Mouse (Mus musculus) forebrain, embryonic 13.5 days (tissue): ENCODE measurements around the gene Tmtc2. TPM values are rescaled to one million over a fixed set of nuclear protein-coding genes. Genes with fewer than 3 reads are reported as not detected.

Experiments used
- ATAC-seq: fragments of 200-750 bp; cut with Nextera tagmentation; 2 replicates; pipeline ENCODE4 v1.8.0; 2017
- H3K27ac ChIP-seq: fragments of 300-500 bp; sonication (generic); 2 replicates; pipeline ENCODE4 v1.5.1; 2015; ENCODE audit warnings: inconsistent platforms, mild to moderate bottlenecking, moderate library complexity
- H3K27me3 ChIP-seq: fragments of 300-500 bp; sonication (generic); 2 replicates; pipeline ENCODE4 v1.6.1; 2015; ENCODE audit warnings: mild to moderate bottlenecking, inconsistent platforms
- H3K36me3 ChIP-seq: fragments of 300-500 bp; sonication (generic); 2 replicates; pipeline ENCODE4 v1.6.1; 2015; ENCODE audit warnings: mild to moderate bottlenecking, inconsistent platforms; ENCODE audit not compliant: poor library complexity, severe bottlenecking
- H3K4me1 ChIP-seq: fragments of 300-500 bp; sonication (generic); 2 replicates; pipeline ENCODE4 v1.6.1; 2015; ENCODE audit warnings: inconsistent platforms
- H3K4me2 ChIP-seq: fragments of 300-500 bp; sonication (generic); 2 replicates; pipeline ENCODE4 v1.6.1; 2015; ENCODE audit warnings: inconsistent platforms, mild to moderate bottlenecking, moderate library complexity
- H3K4me3 ChIP-seq: fragments of 300-500 bp; sonication (generic); 2 replicates; pipeline ENCODE4 v1.5.1; 2015; ENCODE audit warnings: mild to moderate bottlenecking, inconsistent platforms
- H3K9ac ChIP-seq: fragments of 300-500 bp; sonication (generic); 2 replicates; pipeline ENCODE4 v1.6.1; 2015; ENCODE audit warnings: mild to moderate bottlenecking, inconsistent platforms
- H3K9me3 ChIP-seq: fragments of 300-500 bp; sonication (generic); replicated peaks from 2 replicates; pipeline ENCODE4 v1.6.1; 2016; ENCODE audit warnings: inconsistent platforms
- WGBS: fragments of 180-500 bp; shearing (Covaris S2); methylation state at CpG from one replicate; pipeline ENCODE4 v1.1.7; 2015; 5-methylcytosine and 5-hydroxymethylcytosine counted together
- polyA plus RNA-seq: library from polyadenylated mRNA; unstranded; fragments of >200 nt; fragmentation: Nextera tagmentation; extraction: Ambion mirVana; gene quantifications from 2 replicates; pipeline ENCODE4 v1.2.1, GENCODE M21; 2015

The Tmtc2 gene
- polyA plus RNA-seq, 1 experiment from 2014 or later = 5.7 TPM

DNA sequence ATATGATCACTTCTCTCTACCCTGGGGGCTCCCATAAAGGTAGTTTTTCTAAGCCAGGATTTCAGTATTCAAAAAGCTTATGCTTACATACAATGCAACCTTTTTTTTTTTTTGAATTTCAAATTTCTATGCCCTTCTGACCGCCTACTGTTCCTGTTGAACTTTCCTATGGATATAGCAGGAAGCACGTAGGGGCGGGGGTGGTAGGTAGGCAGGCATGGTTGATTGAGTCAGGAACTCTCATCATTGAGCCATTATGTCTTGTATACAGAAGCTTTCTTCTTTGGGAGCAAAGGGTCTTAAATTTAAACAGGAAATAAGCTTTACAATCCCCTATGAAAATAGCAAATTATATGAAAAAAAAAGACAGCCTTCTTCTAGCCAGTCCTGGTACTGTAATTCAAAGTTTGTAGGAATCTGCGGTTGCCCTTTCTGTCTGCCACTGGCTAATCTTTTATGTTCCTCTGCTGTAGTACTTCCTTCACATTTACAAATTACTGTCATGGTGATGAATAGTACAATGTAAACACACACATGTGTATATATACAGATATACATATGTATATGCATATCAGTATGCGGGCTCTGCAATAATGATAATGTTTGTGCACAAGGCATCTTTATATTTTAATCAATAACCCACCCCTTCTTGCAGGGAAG, 405.7 kb downstream of the Tmtc2 start:
- no peak for ATAC-seq
- Histone ChIP-seq H3K27ac (no peak overlapping the region), H3K9ac (no peak overlapping the region), H3K4me2 (no peak overlapping the region), H3K4me1 (no peaks in the 10 kb centered on the region), H3K4me3 (no peak overlapping the region), H3K9me3 (no peaks in the 10 kb centered on the region), H3K27me3 (no peaks in the 10 kb centered on the region), H3K36me3 (no peaks in the 10 kb centered on the region)
- WGBS = 84% methylated on average over 5 of the region's 5 CpGs

DNA sequence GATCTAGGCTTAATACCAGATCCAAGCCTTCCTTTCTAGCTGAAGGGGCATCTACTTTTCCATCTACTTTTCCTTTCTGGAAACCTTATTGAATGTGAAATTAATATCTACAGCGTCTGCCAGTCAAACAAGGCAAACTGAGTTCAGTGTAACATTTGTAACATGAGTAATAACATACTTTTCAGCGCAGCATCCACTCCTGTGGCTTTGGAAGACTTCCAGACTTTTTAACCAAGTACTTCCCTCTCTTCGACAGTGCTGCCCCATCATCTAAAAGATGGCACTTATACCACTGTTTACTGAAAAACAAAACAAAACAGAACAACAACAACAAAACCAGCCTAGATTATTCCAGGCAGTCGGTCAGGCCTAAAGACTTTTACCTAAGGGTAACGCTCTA, 409.0 kb downstream of the Tmtc2 start:
- Histone ChIP-seq H3K27ac (no peak overlapping the region), H3K9me3 (no peaks in the 10 kb centered on the region), H3K4me1 (no peaks in the 10 kb centered on the region), H3K4me3 (no peak overlapping the region), H3K9ac (no peak overlapping the region), H3K27me3 (no peaks in the 10 kb centered on the region), H3K4me2 (no peak overlapping the region), H3K36me3 (no peaks in the 10 kb centered on the region)
- no peak for ATAC-seq
- WGBS = 93% methylated on average over 5 of the region's 5 CpGs

DNA sequence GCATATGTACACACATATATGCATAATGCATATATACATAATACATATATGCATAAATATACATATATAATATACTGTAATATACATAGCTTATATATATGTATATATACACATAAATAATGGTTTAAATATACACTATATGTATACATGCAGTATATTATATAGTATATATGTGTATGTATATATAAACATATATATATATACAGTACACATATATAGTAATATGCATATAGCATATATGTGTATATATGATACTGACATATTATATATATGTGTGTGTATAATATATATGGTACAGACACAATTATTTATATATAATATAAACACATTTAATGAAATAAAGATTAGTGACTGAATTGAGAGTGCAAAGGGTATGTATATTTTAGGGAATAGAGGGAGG, 420.5 kb downstream of the Tmtc2 start:
- H3K4me1 ChIP-seq = no peaks in the 10 kb centered on the region
- H3K27ac ChIP-seq = no peak overlapping the region
- H3K9me3 ChIP-seq = no peaks in the 10 kb centered on the region
- ATAC-seq = no peak
- no peak overlapping the region for H3K9ac ChIP-seq
- H3K36me3 ChIP-seq = no peaks in the 10 kb centered on the region
- H3K4me2 ChIP-seq = no peak overlapping the region
- H3K27me3 ChIP-seq = no peaks in the 10 kb centered on the region
- no peak overlapping the region for H3K4me3 ChIP-seq

DNA sequence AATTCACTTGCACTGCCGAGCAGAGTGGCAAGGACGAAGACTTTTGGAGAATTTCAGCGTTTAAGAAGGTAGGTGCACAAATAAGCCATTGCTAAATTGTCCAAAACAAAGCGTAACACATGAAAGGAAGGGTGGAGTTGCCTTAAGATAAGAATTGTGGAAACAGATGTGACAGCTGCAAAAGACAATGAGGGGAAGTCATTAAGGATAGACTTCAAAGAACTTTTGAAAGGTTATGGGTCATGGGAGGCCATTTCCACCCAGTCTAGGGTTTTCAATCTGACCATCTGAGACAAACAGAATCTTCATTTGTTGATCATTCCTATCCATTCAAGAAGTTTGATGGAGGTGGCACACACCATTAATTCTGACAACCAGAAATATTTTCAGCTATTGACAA, 429.9 kb downstream of the Tmtc2 start:
- Histone ChIP-seq H3K9ac (no peak overlapping the region), H3K4me1 (no peaks in the 10 kb centered on the region), H3K27ac (no peak overlapping the region), H3K4me3 (no peak overlapping the region), H3K27me3 (no peaks in the 10 kb centered on the region), H3K36me3 (no peaks in the 10 kb centered on the region), H3K9me3 (no peaks in the 10 kb centered on the region), H3K4me2 (no peak overlapping the region)
- no peak for ATAC-seq
- 81% methylated on average over 4 of the region's 4 CpGs for WGBS

DNA sequence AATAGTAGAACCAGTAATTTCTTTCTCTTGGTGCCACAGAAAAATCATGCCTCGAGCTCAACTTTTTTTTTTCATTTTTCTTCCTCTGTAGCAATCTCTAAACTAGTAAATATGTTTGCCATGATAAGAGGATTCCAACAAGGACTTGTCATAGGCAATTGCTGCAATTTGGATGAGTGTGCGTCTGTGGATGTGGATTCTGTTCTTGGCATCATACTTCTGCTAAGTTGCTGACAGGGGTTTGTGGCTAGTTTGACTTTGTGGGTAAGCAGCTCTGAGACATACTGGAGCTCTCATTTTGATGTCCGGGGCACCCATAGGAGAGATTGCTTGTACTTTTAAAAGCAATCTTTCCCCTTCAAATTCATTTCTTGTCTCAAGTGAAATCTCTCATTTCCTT, 432.1 kb downstream of the Tmtc2 start:
- Histone ChIP-seq H3K27ac (no peak overlapping the region), H3K4me3 (no peak overlapping the region), H3K36me3 (no peaks in the 10 kb centered on the region), H3K4me1 (no peaks in the 10 kb centered on the region), H3K27me3 (no peaks in the 10 kb centered on the region), H3K4me2 (no peak overlapping the region), H3K9ac (no peak overlapping the region), H3K9me3 (no peaks in the 10 kb centered on the region)
- no peak for ATAC-seq
- 92% methylated on average over 3 of the region's 3 CpGs for WGBS
